Mouse (Mus musculus) monocyte, adult 59 days (primary cell): Measurements from ENCODE around the gene Olfr267. TPM values are rescaled to one million over a fixed set of nuclear protein-coding genes. Genes with fewer than 3 reads are reported as not detected.

Experiments used
- total RNA-seq, 2 experiments: library from RNA; stranded (reverse); gene quantifications; one replicate each; pipeline ENCODE4 v1.2.4; 2023

Gene Olfr267
- total RNA-seq: not detected

DNA sequence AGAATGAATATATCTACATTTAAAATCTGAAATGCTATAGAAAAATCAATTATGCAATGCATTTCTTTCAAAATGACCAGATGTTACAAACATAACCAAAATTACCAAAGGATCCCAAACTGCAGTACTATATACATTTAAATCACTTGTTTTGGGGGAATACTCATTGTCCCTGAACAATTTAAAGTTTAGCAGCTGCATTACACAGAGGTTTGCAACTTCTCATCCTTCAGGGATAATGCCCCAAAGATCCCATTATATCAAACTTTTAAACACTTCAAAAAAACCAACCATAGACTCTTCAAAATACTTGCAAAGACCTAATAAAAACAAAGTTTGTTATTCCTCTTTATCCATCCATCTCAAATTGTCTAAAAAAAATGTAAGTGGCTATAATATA lies at the start of gene Olfr267:
Olfr267 (minus strand) TSS at position 101 of the 400 bp plus-strand sequence.

Other genes starting within 250 kb of the Olfr267 start
- under 1 TPM; 0.30 to 0.42 TPM for gene Lpar1, start 233.8 kb downstream of the Olfr267 start, total RNA-seq
- 100 to 1,000 TPM in 1 of 2 experiments, 10 to 100 TPM in 1; 91.8 to 108 TPM for gene Ecpas, start 125.0 kb upstream of the Olfr267 start, total RNA-seq
- not detected for gene Zkscan16, start 155.9 kb upstream of the Olfr267 start, total RNA-seq
- 1 to 10 TPM; 6.2 to 8.5 TPM for gene Ptgr1, start 199.4 kb upstream of the Olfr267 start, total RNA-seq
- 1 to 10 TPM; 8.3 to 8.9 TPM for gene Dnajc25, start 207.3 kb upstream of the Olfr267 start, total RNA-seq
- 1 to 10 TPM in 1 of 2 experiments, not detected in 1; 4.3 TPM for gene Gm20503, start 215.5 kb upstream of the Olfr267 start, total RNA-seq
- 100 to 1,000 TPM; 115 to 145 TPM for gene Gng10, start 247.4 kb upstream of the Olfr267 start, total RNA-seq